Mouse (Mus musculus): ENCODE measurements around the gene Actn2. TPM values are rescaled to one million over a fixed set of nuclear protein-coding genes. Genes with fewer than 3 reads are reported as not detected.

Gene Actn2
- total RNA-seq, 2 experiments from 2014 or later, result 773 to 1,947 TPM

DNA sequence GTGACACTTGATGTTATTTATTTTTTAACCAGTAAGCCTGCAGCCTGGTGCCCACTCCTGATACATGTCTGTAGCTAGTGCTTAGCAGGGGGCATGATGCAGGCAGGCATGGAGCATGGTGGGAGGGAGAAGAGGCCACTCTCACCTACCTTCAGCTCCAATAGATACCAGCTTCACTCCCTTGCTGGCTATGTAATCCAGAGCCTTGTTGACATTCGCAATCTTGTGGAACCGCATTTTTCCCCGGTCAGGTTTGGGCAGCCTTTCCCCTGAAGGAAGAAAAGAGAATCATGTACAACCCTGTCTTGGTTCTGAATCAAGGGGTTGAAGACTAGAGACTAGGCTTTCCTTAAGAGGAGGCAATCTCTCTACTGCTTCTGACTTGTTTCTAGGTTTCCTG is 31.1 kb downstream of the Actn2 start:
- no peak overlapping the region for H3K27ac ChIP-seq
- intact Hi-C loops (cut with DNase I), result no loop called here
- no peak for TF ChIP-seq CTCF (IDR thresholded peaks at IDR 0.05)
- no peak overlapping the region for H3K4me3 ChIP-seq
- no peak for DNase-seq

DNA sequence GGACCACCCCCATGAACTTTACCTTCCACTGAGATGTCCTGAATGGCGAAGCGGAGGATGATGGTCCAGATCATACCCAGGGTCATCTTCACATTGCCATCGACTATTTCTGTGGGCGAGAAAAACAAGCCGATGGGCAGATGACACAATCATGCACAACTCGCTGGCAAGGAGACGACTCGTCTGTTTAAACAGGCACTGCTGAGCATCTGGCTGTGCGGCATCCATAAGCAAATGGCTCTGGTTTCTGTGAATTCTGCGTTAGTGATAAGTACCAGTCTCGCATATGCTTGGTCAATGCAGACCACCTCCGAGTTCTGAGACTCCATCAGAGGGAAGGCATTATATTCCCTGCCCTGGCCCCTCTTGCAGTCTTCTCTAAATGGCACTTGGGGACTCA is 31.7 kb downstream of the Actn2 start:
- intact Hi-C loops (cut with DNase I), result no loop called here
- no peak for DNase-seq
- no peak for TF ChIP-seq CTCF (IDR thresholded peaks at IDR 0.05)
- no peak overlapping the region for H3K4me3 ChIP-seq
- H3K27ac ChIP-seq, result no peak overlapping the region

DNA sequence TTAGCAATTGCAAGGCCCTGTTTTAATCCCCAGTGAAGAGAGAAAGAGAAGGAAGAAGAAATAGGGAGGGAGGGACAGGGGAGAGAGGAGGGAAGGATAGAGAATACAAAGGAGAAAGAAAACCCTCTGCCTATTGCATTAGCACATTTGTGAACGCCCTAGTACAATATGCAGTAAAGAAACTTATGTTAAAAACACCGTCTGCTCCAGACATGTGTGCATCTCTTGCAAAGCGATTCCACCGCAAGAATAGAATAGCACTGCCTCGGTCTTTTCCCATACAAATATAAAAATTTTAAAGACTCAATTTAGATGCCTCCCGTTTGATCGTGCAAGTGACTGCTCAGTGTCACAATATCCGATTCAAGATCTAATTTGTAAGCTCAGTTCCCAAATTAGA is 32.1 kb downstream of the Actn2 start:
- no peak overlapping the region for H3K27ac ChIP-seq
- DNase-seq, result no peak
- no peak overlapping the region for H3K4me3 ChIP-seq
- intact Hi-C loops (cut with DNase I), result no loop called here
- TF ChIP-seq CTCF (IDR thresholded peaks at IDR 0.05), result no peak

DNA sequence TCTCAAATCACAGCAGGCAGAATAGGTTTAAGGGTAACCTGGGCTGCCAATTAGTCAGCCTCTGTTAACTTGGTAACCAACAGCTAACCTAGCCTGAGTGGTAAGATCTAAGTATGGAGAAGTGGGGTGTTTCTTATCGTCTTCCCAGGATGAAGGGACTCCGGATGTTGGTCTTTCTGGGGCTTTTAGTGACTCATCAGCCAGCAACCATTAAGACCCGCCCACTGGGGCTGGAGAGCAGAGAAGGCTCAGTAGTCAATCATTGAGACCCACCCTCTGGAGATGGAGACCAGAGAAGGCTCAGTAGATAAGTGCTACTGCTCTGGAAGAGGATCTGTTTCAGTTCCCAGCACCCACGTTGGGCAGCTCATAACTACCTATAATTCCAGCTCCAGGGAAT is 33.3 kb downstream of the Actn2 start:
- no peak for TF ChIP-seq CTCF (IDR thresholded peaks at IDR 0.05)
- no peak overlapping the region for H3K27ac ChIP-seq
- no peak for DNase-seq
- H3K4me3 ChIP-seq, result no peak overlapping the region
- intact Hi-C loops (cut with DNase I), result no loop called here

DNA sequence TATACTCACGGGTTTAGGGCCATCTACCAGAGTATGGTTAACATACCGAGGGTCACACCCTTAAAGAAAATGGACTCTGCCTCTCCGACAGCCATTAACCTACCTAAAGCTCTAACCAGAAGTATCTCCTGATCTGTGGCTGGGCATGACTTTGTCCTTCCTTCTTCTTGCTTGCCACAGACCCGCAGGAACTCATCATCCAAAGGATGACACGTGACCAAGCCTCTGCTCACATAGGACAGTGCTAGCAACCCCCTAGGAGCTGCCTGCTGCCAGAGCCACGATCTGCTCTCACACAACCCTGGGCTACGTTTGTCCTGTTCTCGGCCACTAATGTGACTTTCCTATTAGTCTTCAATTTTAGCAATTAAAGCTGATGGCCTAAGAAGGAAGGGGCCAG is 35.0 kb downstream of the Actn2 start:
- DNase-seq, result no peak
- Histone ChIP-seq H3K27ac (no peak overlapping the region), H3K4me3 (no peak overlapping the region)
- no peak for TF ChIP-seq CTCF (IDR thresholded peaks at IDR 0.05)
- intact Hi-C loops (cut with DNase I), result no loop called here

DNA sequence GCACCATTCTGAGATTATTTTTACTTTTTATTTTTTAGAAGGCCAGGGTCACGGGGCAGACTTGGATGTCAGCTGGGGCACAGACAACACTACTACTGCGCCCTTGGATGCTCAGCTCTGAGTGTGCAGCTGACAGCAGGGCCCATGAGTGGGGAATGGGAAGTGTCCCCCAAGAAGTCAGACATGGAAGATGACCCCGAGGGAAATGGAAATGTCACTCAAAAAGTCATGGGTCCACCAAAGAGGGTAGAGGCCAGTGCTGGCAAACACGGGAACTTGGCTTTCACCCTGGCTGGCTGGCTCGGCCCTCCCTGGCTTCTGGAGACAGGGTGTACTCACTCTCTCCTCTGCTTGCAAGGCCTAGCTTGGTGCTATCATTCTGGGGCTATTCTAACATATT is 35.6 kb downstream of the Actn2 start:
- DNase-seq, result no peak
- intact Hi-C loops (cut with DNase I), result no loop called here
- no peak for TF ChIP-seq CTCF (IDR thresholded peaks at IDR 0.05)
- Histone ChIP-seq H3K27ac (no peak overlapping the region), H3K4me3 (no peak overlapping the region)

DNA sequence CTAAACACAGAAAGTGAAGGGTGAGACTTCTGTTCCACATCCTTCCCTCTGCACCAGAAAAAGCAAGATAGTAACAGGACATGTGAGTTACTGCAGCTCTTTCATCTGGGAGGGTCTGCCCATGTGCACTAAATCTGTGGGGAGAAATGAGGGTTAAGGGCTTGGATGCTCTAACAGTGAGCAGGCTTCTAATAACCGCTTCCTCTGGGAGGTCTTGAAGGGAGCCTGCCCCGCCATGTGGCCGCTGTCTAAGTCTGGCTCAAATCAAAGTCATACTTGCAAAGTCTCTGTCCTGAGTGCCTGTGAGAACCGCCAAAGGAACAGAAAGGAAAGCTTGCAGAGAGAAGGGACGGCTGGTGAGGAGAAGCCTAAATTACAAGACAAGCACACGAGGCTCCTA is 42.8 kb downstream of the Actn2 start:
- Histone ChIP-seq H3K4me3 (no peak overlapping the region), H3K27ac (no peak overlapping the region)
- TF ChIP-seq CTCF (IDR thresholded peaks at IDR 0.05), result no peak
- intact Hi-C loops (cut with DNase I), result loop anchor here (2.0 kb wide), 1 partner anchor 89 kb away; no protein-coding TSS in a partner anchor
- DNase-seq, result no peak

DNA sequence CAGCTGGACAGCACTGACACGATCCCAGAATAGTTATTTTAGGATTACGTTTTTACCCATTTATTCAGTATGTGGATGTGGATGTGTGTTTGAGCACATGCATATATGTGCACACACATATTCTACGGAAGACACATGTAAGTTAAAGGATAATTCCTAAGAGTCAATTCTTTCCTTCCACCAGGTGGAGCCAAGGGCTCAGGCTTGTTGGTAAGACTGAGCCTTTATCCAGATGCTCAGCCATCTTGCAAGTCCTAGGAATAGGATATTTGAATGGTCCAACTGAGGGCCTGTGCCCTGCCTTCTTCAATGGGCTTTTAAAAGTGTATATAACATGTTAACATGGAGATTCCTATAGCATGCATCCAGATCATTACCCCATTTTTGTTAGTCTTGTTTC is 43.9 kb downstream of the Actn2 start:
- Histone ChIP-seq H3K27ac (0 out of 2 replicates have a peak overlapping the region, but pooled peaks have one; percentile 20), H3K4me3 (no peak overlapping the region)
- peak; percentile 64 for TF ChIP-seq CTCF (IDR thresholded peaks at IDR 0.05)
- no peak for DNase-seq
- intact Hi-C loops (cut with DNase I), result loop anchor here (2.0 kb wide), 1 partner anchor 90 kb away; no protein-coding TSS in a partner anchor

DNA sequence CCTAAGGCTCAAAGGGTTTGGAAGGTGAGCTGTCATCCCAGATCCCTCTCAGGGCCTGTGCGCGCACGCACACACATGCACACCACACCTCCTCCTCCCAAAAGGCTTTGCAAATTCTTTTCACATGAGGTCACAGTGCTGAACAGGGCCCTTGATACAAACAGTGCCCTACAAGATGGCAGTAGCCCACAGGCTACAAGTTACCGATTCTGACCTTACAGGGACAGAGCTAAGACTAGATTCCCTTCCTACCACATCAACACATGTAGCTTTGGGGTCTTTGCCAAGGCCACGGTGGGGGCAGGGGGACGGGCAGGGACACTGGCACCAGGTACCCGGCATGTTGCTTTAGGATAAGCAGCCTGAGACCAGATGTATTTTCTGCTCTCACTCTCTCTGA is 46.8 kb downstream of the Actn2 start:
- peak overlapping the region; percentile 76 for H3K27ac ChIP-seq
- DNase-seq, result peak; percentile 49

DNA sequence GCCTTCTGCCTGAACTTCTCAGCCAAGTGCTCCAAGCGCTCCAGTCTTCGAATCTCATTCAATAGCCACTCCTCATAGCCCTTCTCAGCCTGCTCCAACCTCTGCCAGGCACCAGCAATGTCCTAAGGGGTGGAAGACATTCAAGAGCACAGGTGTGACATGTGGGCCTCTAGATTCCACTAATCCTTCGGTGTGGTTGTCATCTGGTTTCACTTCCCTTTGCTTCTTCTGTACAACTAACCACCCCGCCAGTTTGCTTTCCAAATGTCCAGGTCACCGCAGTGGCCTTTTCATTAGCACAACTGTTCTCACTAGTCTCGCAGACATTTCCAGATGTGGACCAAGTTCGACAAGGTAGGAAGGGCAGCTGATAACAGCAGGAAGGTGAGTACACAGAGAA is 49.9 kb downstream of the Actn2 start:
- no peak for TF ChIP-seq CTCF (IDR thresholded peaks at IDR 0.05)
- Histone ChIP-seq H3K27ac (no peak overlapping the region), H3K4me3 (no peak overlapping the region)
- no peak for DNase-seq
- intact Hi-C loops (cut with DNase I), result no loop called here

More for the DNA sequence above, 46.8 kb downstream of the Actn2 start:
- no peak for TF ChIP-seq CTCF (IDR thresholded peaks at IDR 0.05)
- intact Hi-C loops (cut with DNase I), result no loop called here
- no peak overlapping the region for H3K4me3 ChIP-seq

DNA sequence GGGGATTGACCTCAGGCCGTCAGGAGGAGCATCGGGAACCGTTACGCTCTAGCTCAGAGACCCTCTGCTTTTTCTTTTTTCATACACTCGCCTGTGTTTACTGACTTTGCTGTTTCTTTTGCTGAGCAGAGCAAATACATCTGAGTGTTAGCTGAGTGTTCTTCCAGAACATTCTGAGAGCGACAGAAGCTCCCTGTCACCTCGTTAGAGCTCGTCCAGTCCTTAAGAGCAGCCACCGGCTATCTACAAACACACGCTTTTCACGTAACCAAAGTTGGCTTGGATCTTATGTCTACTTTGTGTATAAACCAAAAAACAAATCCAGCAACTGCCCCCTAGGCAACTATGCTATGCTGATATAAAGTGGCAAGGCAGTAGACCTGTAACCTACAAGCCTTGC is 56.0 kb downstream of the Actn2 start:
- intact Hi-C loops (cut with DNase I), result no loop called here
- peak overlapping the region; percentile 88 for H3K27ac ChIP-seq
- TF ChIP-seq CTCF (IDR thresholded peaks at IDR 0.05), result no peak
- no peak for DNase-seq
- H3K4me3 ChIP-seq, result no peak overlapping the region

DNA sequence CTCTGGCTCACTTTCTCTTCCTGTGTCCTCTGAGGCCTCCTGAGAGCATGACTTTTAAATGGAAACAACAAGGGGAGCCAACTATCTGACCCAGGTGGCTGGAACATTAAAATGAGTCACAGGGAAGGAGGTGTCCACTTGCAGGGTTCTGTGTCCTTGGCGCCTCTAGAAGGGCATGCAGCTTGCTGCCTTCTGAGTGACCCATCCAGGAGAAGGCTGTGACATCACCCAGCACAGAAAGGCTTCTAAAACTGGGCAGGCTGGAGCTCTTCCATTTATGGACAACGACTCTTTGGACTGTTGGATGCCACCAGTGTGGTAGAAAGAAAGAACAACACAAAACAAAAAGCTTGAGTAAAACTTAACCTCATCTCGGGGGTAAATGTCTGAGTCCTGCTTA is 56.7 kb downstream of the Actn2 start:
- Histone ChIP-seq H3K4me3 (no peak overlapping the region), H3K27ac (peak overlapping the region; percentile 88)
- intact Hi-C loops (cut with DNase I), result no loop called here
- TF ChIP-seq CTCF (IDR thresholded peaks at IDR 0.05), result no peak
- DNase-seq, result peak; percentile 70

DNA sequence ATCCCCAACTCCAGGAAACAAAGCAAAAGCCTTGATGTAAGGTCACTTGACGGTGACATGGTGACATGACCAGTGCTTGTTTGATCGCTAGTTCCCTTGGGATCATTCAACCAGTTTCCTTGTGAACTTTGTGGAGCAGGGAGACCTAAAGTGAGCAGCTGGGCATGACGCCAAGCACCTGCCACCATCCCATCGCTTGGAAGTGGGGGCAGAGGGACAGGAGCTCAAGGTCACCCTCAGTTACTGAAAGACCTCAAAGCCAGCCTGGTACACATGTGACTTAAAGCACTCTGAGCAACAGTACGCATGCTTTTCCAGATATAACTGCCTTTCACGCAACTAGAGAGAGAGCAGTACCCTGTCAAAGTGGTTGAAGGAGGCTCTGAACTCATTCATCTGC is 65.8 kb downstream of the Actn2 start:
- no peak for TF ChIP-seq CTCF (IDR thresholded peaks at IDR 0.05)
- intact Hi-C loops (cut with DNase I), result no loop called here
- no peak for DNase-seq
- Histone ChIP-seq H3K4me3 (no peak overlapping the region), H3K27ac (0 out of 2 replicates have a peak overlapping the region, but pooled peaks have one; percentile 4)

DNA sequence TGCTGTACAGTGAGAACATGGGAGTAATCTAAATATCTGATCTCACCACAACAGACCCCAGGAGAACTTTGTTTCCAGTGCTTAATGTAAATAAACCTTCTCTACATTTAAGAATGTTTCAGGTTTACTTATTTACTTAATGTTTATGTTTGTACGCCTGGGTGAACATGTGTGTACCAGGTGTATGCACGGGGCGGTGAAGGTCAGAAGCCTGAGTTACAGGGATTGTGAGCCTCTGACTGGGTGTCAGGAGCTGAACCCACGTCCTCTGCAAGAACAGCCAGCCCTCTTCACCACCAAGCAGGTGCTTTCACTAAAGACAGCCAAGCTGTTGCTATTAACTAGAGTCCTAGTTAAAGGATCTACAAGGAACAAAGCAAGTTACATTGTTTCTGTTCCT is 66.3 kb downstream of the Actn2 start:
- Histone ChIP-seq H3K27ac (0 out of 2 replicates have a peak overlapping the region, but pooled peaks have one; percentile 4), H3K4me3 (no peak overlapping the region)
- no peak for TF ChIP-seq CTCF (IDR thresholded peaks at IDR 0.05)
- intact Hi-C loops (cut with DNase I), result no loop called here
- DNase-seq, result no peak

Data from gastrocnemius, adult 2 months (tissue).